Mouse (Mus musculus) olfactory bulb, adult 2 months (tissue): ENCODE results near the gene Ctso.

Experiments
- CTCF ChIP-seq: fragments of 200-500 bp; IDR thresholded peaks from 2 replicates; pipeline ENCODE4 v1.5.1; 2012; ENCODE audit warnings: low read depth, mild to moderate bottlenecking, low read length, moderate library complexity; ENCODE audit not compliant: insufficient read depth
- POLR2A ChIP-seq: fragments of 200-500 bp; IDR thresholded peaks from 2 replicates; pipeline ENCODE4 v1.6.1; 2012; ENCODE audit warnings: mild to moderate bottlenecking, low read depth, low read length, moderate library complexity; ENCODE audit not compliant: insufficient read depth

- no peak for TF ChIP-seq POLR2A
- no peak for TF ChIP-seq CTCF
Measured at GRCm38 (mm10) chr3:81917354-81917935, 15.0 kb upstream of the Ctso start.
